Mouse (Mus musculus): ENCODE measurements around the gene Kif1c.

DNA sequence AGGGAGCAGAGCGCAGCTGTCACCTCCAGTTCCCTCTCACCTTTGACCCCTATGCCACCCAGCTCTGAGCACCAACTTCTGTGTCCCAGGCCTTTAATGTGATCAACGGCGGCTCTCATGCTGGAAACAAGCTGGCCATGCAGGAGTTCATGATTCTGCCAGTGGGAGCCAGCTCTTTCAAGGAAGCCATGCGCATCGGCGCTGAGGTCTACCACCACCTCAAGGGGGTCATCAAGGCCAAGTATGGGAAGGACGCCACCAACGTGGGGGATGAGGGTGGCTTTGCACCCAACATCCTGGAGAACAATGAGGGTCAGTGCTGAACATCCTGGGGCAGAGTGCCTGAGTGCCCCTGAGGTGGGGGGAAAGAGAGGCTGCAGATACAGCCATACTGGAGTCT, 39.8 kb upstream of the Kif1c start:
- no peak for TF ChIP-seq HCFC1 (IDR thresholded peaks at IDR 0.05; ENCODE audit: low read depth, low read length)
- TF ChIP-seq POLR2A (IDR thresholded peaks at IDR 0.05; ENCODE audit: control insufficient read depth in 1 of 2, insufficient read depth in 1 of 2, low read depth in 1 of 2, low read length in 2 of 2, poor library complexity in 1 of 2), result no peak
- TF ChIP-seq SMC3 (IDR thresholded peaks at IDR 0.05; ENCODE audit: low read depth, low read length), result no peak
